Mouse (Mus musculus): ENCODE data around the gene Ptma.

GRCm38 (mm10) chr1:86493783-86494182, 32.7 kb upstream of the Ptma start:
- no peak for TF ChIP-seq CTCF (IDR thresholded peaks at IDR 0.05; ENCODE audit: borderline replicate concordance, insufficient read depth, low read length)
- TF ChIP-seq POLR2A (IDR thresholded peaks at IDR 0.05; ENCODE audit: low read depth, low read length), result no peak
